Mouse (Mus musculus) CH12F3 (cell line): ENCODE measurements around the gene Actl10.

Experiments
- in situ Hi-C: fragments of 300-500 bp; cut with MboI; formaldehyde crosslinking; loops from 2 replicates; pipeline ENCODE4 v1.14.3; 2020; ENCODE audit warnings: low sequenced_read_pairs

Gene Actl10

GRCm38 (mm10) chr2:154549886-154550189 is 1.7 kb upstream of the Actl10 start:
- in situ Hi-C loops, result no loop called here

GRCm38 (mm10) chr2:154550937-154551336 is 639 bp upstream of the Actl10 start:
- in situ Hi-C loops, result no loop called here

GRCm38 (mm10) chr2:154551927-154552326 is 351 bp downstream of the Actl10 start:
- in situ Hi-C loops, result no loop called here

- in situ Hi-C loops, result no loop called here
Observed at GRCm38 (mm10) chr2:154552424-154552907, 890 bp downstream of the Actl10 start.

- in situ Hi-C loops, result no loop called here
Observed at GRCm38 (mm10) chr2:154555235-154555634, 3.7 kb downstream of the Actl10 start.

- in situ Hi-C loops, result no loop called here
Observed at GRCm38 (mm10) chr2:154557184-154557832, 5.7 kb downstream of the Actl10 start.

- in situ Hi-C loops, result no loop called here
Observed at GRCm38 (mm10) chr2:154558264-154559039, 6.9 kb downstream of the Actl10 start, which contains the start of gene Necab3. Gene Necab3 (minus strand): TSS chr2:154558890.

GRCm38 (mm10) chr2:154563612-154564170 is 12.1 kb downstream of the Actl10 start:
- in situ Hi-C loops, result no loop called here

- in situ Hi-C loops, result no loop called here
Observed at GRCm38 (mm10) chr2:154565562-154565961, 14.0 kb downstream of the Actl10 start.

- in situ Hi-C loops, result no loop called here
Observed at GRCm38 (mm10) chr2:154566641-154567040, 15.1 kb downstream of the Actl10 start.

GRCm38 (mm10) chr2:154567766-154568165 is 16.2 kb downstream of the Actl10 start:
- in situ Hi-C loops, result no loop called here

- in situ Hi-C loops, result no loop called here
Observed at GRCm38 (mm10) chr2:154568329-154569070, 16.9 kb downstream of the Actl10 start.

- in situ Hi-C loops, result no loop called here
Observed at GRCm38 (mm10) chr2:154569071-154569748, 17.6 kb downstream of the Actl10 start.

- in situ Hi-C loops, result no loop called here
Observed at GRCm38 (mm10) chr2:154569836-154570286, 18.3 kb downstream of the Actl10 start, which contains the start of gene E2f1. Gene E2f1 (minus strand): TSS chr2:154569892.

- in situ Hi-C loops, result no loop called here
Observed at GRCm38 (mm10) chr2:154570666-154571065, 19.1 kb downstream of the Actl10 start.

GRCm38 (mm10) chr2:154571266-154571665 is 19.7 kb downstream of the Actl10 start:
- in situ Hi-C loops, result no loop called here

GRCm38 (mm10) chr2:154571976-154572375 is 20.4 kb downstream of the Actl10 start:
- in situ Hi-C loops, result no loop called here

- in situ Hi-C loops, result no loop called here
Observed at GRCm38 (mm10) chr2:154572996-154573395, 21.4 kb downstream of the Actl10 start.

GRCm38 (mm10) chr2:154574271-154574670 is 22.7 kb downstream of the Actl10 start:
- in situ Hi-C loops, result no loop called here
